Mouse (Mus musculus): ENCODE measurements around the gene Ust.

GRCm38 (mm10) chr10:8189331-8189981 is 329.2 kb downstream of the Ust start:
- TF ChIP-seq CTCF (IDR thresholded peaks at IDR 0.05) = no peak
- TF ChIP-seq POLR2A (IDR thresholded peaks at IDR 0.05; ENCODE audit: insufficient read depth, low read depth, low read length) = no peak

Measured in heart, adult 2 months (tissue).